Mouse (Mus musculus): ENCODE results near the gene Btc. TPM values are rescaled to one million over a fixed set of nuclear protein-coding genes. Genes with fewer than 3 reads are reported as not detected.
A peak's percentile ranks its signal among the peaks of the same experiment; 100 is the strongest.

The Btc gene
- total RNA-seq (2012; rRNA removed) (1.7 and 1.9 TPM in 2 replicates), polyA plus RNA-seq (2012; ENCODE audit: insufficient read depth in 1 of 2, insufficient read length in 2 of 2, low read depth in 1 of 2, low replicate concordance in 2 of 2, missing spikeins in 1 of 2) (1 to 10 TPM in 1 of 2 experiments, not detected in 1; 2.2 TPM)

GRCm38 (mm10) chr5:91402339-91403211, at the start of gene Btc:
Btc (minus strand) TSS chr5:91402994.
- peaks cover 0 to 21% of the 10 kb centered on the region in 2 experiments; a peak in 2 of 4 replicates for H3K36me3 ChIP-seq (ENCODE audit: control insufficient read depth in 1 of 2, insufficient read depth in 2 of 2, low read length in 2 of 2)
- H3K4me3 ChIP-seq (ENCODE audit: control insufficient read depth in 1 of 2, insufficient read depth in 1 of 2, low read depth in 2 of 2, low read length in 2 of 2) = peak within 1 kb of the TSS; percentile 81 to 86
- DNase-seq (ENCODE audit: low read depth, low spot score) = peak; percentile 83
- peak within 1 kb of the TSS; percentile 11; the same call in 1 of the 2 replicates for H3K27ac ChIP-seq (ENCODE audit: control insufficient read depth, low read depth, low read length)
- peak within 1 kb of the TSS; percentile 74 for H3K9ac ChIP-seq (ENCODE audit: control insufficient read depth, low read depth, low read length, poor library complexity, severe bottlenecking)
- H3K4me1 ChIP-seq (ENCODE audit: control insufficient read depth in 1 of 2, insufficient read depth in 2 of 2, low read length in 2 of 2) = peaks cover 3 to 24% of the 10 kb centered on the region in 2 experiments
- peaks cover 0 to 3% of the 10 kb centered on the region in 2 experiments; a peak in 1 of 4 replicates for H3K27me3 ChIP-seq (ENCODE audit: control insufficient read depth in 1 of 2, insufficient read depth in 2 of 2, low read length in 2 of 2)
- TF ChIP-seq TBP (IDR thresholded peaks at IDR 0.05; ENCODE audit: low read depth, low read length) = no peak
- no peak for TF ChIP-seq JUND (IDR thresholded peaks at IDR 0.05; ENCODE audit: low read depth, low read length)
- TF ChIP-seq TAL1 (IDR thresholded peaks at IDR 0.05; ENCODE audit: low read length) = no peak
- TF ChIP-seq USF1 (IDR thresholded peaks at IDR 0.05; ENCODE audit: low read depth, low read length) = peak; percentile 77
- TF ChIP-seq NRF1 (IDR thresholded peaks at IDR 0.05; ENCODE audit: insufficient read depth, low read depth, low read length, poor library complexity, severe bottlenecking) = no peak
- no peak for TF ChIP-seq EP300 (IDR thresholded peaks at IDR 0.05; ENCODE audit: low read depth in 1 of 2, low read length in 2 of 2)
- 0 out of 2 replicates have a peak, but pooled peaks have one; percentile 36 for TF ChIP-seq MYC (IDR thresholded peaks at IDR 0.05; ENCODE audit: low read depth, low read length)
- TF ChIP-seq MAX (IDR thresholded peaks at IDR 0.05; ENCODE audit: low read length) = peak; percentile 59; the same call in 1 of the 2 replicates
- peak; percentile 41 for TF ChIP-seq RAD21 (IDR thresholded peaks at IDR 0.05; ENCODE audit: low read depth, low read length)
- TF ChIP-seq ZC3H11A (IDR thresholded peaks at IDR 0.05; ENCODE audit: low read depth, low read length) = peak; percentile 29
- TF ChIP-seq MYB (IDR thresholded peaks at IDR 0.05; ENCODE audit: low read depth, low read length) = no peak
- no peak for TF ChIP-seq MAZ (IDR thresholded peaks at IDR 0.05; ENCODE audit: low read depth, low read length)
- 0 out of 4 replicates have a peak, but pooled peaks of 1 of the 2 experiments have one; percentile 36 for TF ChIP-seq POLR2A (IDR thresholded peaks at IDR 0.05; ENCODE audit: control insufficient read depth in 1 of 2, insufficient read depth in 1 of 2, low read depth in 1 of 2, low read length in 2 of 2, poor library complexity in 1 of 2)
- no peak for TF ChIP-seq NELFE (IDR thresholded peaks at IDR 0.05; ENCODE audit: low read depth, low read length)
- peak; percentile 46 for TF ChIP-seq ETS1 (IDR thresholded peaks at IDR 0.05; ENCODE audit: low read depth, low read length)
- TF ChIP-seq SMC3 (IDR thresholded peaks at IDR 0.05; ENCODE audit: low read depth, low read length) = peak; percentile 47
- TF ChIP-seq CTCF (IDR thresholded peaks at IDR 0.05 in 2 of 3, conservative IDR thresholded peaks at IDR 0.05 in 1 of 3; ENCODE audit: control insufficient read depth in 1 of 3, insufficient read depth in 1 of 3, low read depth in 2 of 3, low read length in 3 of 3, poor library complexity in 1 of 3, severe bottlenecking in 1 of 3) = peak; percentile 56 to 71 (median 59)
- no peak; the same call in 1 of the 2 replicates for TF ChIP-seq MXI1 (IDR thresholded peaks at IDR 0.05; ENCODE audit: low read depth, low read length)
- no peak for TF ChIP-seq BHLHE40 (IDR thresholded peaks at IDR 0.05; ENCODE audit: borderline replicate concordance, low read depth, low read length)
- no peak for TF ChIP-seq ZNF384 (IDR thresholded peaks at IDR 0.05; ENCODE audit: low read depth, low read length)
- no peak for TF ChIP-seq RCOR1 (IDR thresholded peaks at IDR 0.05; ENCODE audit: low read depth, low read length)
- H3K9me3 ChIP-seq (replicated peaks; ENCODE audit: insufficient read depth, low read length) = no peaks in the 10 kb centered on the region
- H3K79me2 ChIP-seq (ENCODE audit: control insufficient read depth, insufficient read depth, low read length, poor library complexity) = no peaks in the 10 kb centered on the region
